Mouse (Mus musculus) embryonic facial prominence, embryonic 12.5 days (tissue): ENCODE measurements around the gene Spata6. TPM values are rescaled to one million over a fixed set of nuclear protein-coding genes. Genes with fewer than 3 reads are reported as not detected.

Source experiments
- ATAC-seq: fragments of 200-750 bp; cut with Nextera tagmentation; 2 replicates; pipeline ENCODE4 v1.8.0; 2017; ENCODE audit not compliant: insufficient number of reproducible peaks, insufficient read depth, low FRiP score, low TSS enrichment
- H3K27ac ChIP-seq: fragments of 300-500 bp; sonication (generic); 2 replicates; pipeline ENCODE4 v1.5.1; 2016; ENCODE audit warnings: mild to moderate bottlenecking
- H3K27me3 ChIP-seq: fragments of 300-500 bp; sonication (generic); 2 replicates; pipeline ENCODE4 v1.6.1; 2016; ENCODE audit warnings: mild to moderate bottlenecking, moderate library complexity
- H3K36me3 ChIP-seq: fragments of 300-500 bp; sonication (generic); 2 replicates; pipeline ENCODE4 v1.6.1; 2016; ENCODE audit warnings: mild to moderate bottlenecking
- H3K4me1 ChIP-seq: fragments of 300-500 bp; sonication (generic); 2 replicates; pipeline ENCODE4 v1.6.1; 2016
- H3K4me2 ChIP-seq: fragments of 300-500 bp; sonication (generic); replicated peaks from 2 replicates; pipeline ENCODE4 v1.6.1; 2016; ENCODE audit warnings: mild to moderate bottlenecking, moderate library complexity
- H3K4me3 ChIP-seq: fragments of 300-500 bp; sonication (generic); 2 replicates; pipeline ENCODE4 v1.5.1; 2016; ENCODE audit warnings: mild to moderate bottlenecking
- H3K9ac ChIP-seq: fragments of 300-500 bp; sonication (generic); 2 replicates; pipeline ENCODE4 v1.6.1; 2016; ENCODE audit warnings: mild to moderate bottlenecking, moderate library complexity
- H3K9me3 ChIP-seq: fragments of 300-500 bp; sonication (generic); 2 replicates; pipeline ENCODE4 v1.6.1; 2016; ENCODE audit warnings: mild to moderate bottlenecking, moderate library complexity
- WGBS: fragments of 180-500 bp; shearing (Covaris S2); methylation state at CpG from one replicate; pipeline ENCODE4 v1.1.7; 2016; 5-methylcytosine and 5-hydroxymethylcytosine counted together
- polyA plus RNA-seq: library from polyadenylated mRNA; unstranded; fragments of >200 nt; fragmentation: Nextera tagmentation; extraction: Ambion mirVana; gene quantifications from 2 replicates; pipeline ENCODE4 v1.2.1, GENCODE M21; 2016

Gene Spata6
- polyA plus RNA-seq, 1 experiment from 2014 or later = 29.6 TPM

- H3K4me2 ChIP-seq = no peak overlapping the region
- 77% methylated on average over 1 of the region's 1 CpGs for WGBS
- no peaks in the 10 kb centered on the region for H3K9me3 ChIP-seq
- no peaks in the 10 kb centered on the region for H3K4me1 ChIP-seq
- no peak overlapping the region for H3K9ac ChIP-seq
- H3K36me3 ChIP-seq = no peaks in the 10 kb centered on the region
- no peak overlapping the region for H3K27ac ChIP-seq
- no peak overlapping the region for H3K4me3 ChIP-seq
- H3K27me3 ChIP-seq = no peaks in the 10 kb centered on the region
- no peak for ATAC-seq
These were observed 18.4 kb upstream of the Spata6 start for GRCm38 (mm10) chr4:111701381-111701780.

- no peak overlapping the region for H3K4me2 ChIP-seq
- 91% methylated on average over 2 of the region's 2 CpGs for WGBS
- H3K9me3 ChIP-seq = no peaks in the 10 kb centered on the region
- no peaks in the 10 kb centered on the region for H3K27me3 ChIP-seq
- no peaks in the 10 kb centered on the region for H3K4me1 ChIP-seq
- H3K9ac ChIP-seq = no peak overlapping the region
- ATAC-seq = no peak
- no peak overlapping the region for H3K4me3 ChIP-seq
- no peak overlapping the region for H3K27ac ChIP-seq
- no peaks in the 10 kb centered on the region for H3K36me3 ChIP-seq
These were observed 15.7 kb upstream of the Spata6 start for GRCm38 (mm10) chr4:111704126-111704525.

GRCm38 (mm10) chr4:111704975-111705374 lies 14.8 kb upstream of the Spata6 start:
- Histone ChIP-seq H3K9ac (no peak overlapping the region), H3K27ac (no peak overlapping the region), H3K27me3 (no peaks in the 10 kb centered on the region), H3K36me3 (no peaks in the 10 kb centered on the region), H3K9me3 (no peaks in the 10 kb centered on the region), H3K4me1 (no peaks in the 10 kb centered on the region), H3K4me3 (no peak overlapping the region), H3K4me2 (no peak overlapping the region)
- ATAC-seq = no peak
- WGBS = 68% methylated on average over 3 of the region's 3 CpGs

GRCm38 (mm10) chr4:111719296-111719695 lies 488 bp upstream of the Spata6 start:
- no peaks in the 10 kb centered on the region for H3K9me3 ChIP-seq
- H3K36me3 ChIP-seq = no peaks in the 10 kb centered on the region
- no peak overlapping the region for H3K9ac ChIP-seq
- ATAC-seq = no peak
- WGBS = 68% methylated on average over 4 of the region's 4 CpGs
- no peaks in the 10 kb centered on the region for H3K27me3 ChIP-seq
- H3K4me3 ChIP-seq = peak overlapping the region; percentile 92; the same call in 1 of the 2 replicates
- H3K4me1 ChIP-seq = peaks cover 6% of the 10 kb centered on the region
- H3K27ac ChIP-seq = no peak overlapping the region
- peak overlapping the region; percentile 64 for H3K4me2 ChIP-seq

- Histone ChIP-seq H3K4me1 (peaks cover 6% of the 10 kb centered on the region), H3K9ac (peak overlapping the region; percentile 81), H3K9me3 (no peaks in the 10 kb centered on the region), H3K4me2 (peak overlapping the region; percentile 64), H3K27ac (peak overlapping the region; percentile 83), H3K4me3 (peak overlapping the region; percentile 92), H3K36me3 (0 out of 2 replicates have a peak, but pooled peaks cover 5% of the 10 kb centered on the region), H3K27me3 (no peaks in the 10 kb centered on the region)
- 13% methylated on average over 2 of the region's 2 CpGs for WGBS
- no peak for ATAC-seq
These were observed 849 bp downstream of the Spata6 start for GRCm38 (mm10) chr4:111720662-111721003.

GRCm38 (mm10) chr4:111721121-111721840 lies 1.5 kb downstream of the Spata6 start:
- WGBS = 20% methylated on average over 4 of the region's 4 CpGs
- H3K27ac ChIP-seq = peak overlapping the region; percentile 83
- peak overlapping the region; percentile 92 for H3K4me3 ChIP-seq
- no peak for ATAC-seq
- peak overlapping the region; percentile 64 for H3K4me2 ChIP-seq
- no peaks in the 10 kb centered on the region for H3K9me3 ChIP-seq
- peaks cover 6% of the 10 kb centered on the region for H3K4me1 ChIP-seq
- peak overlapping the region; percentile 81 for H3K9ac ChIP-seq
- no peaks in the 10 kb centered on the region for H3K27me3 ChIP-seq
- H3K36me3 ChIP-seq = 0 out of 2 replicates have a peak, but pooled peaks cover 5% of the 10 kb centered on the region

GRCm38 (mm10) chr4:111737551-111737950 lies 17.8 kb downstream of the Spata6 start:
- WGBS = 93% methylated on average over 1 of the region's 1 CpGs
- ATAC-seq = no peak
- Histone ChIP-seq H3K4me1 (no peaks in the 10 kb centered on the region), H3K27ac (no peak overlapping the region), H3K9me3 (no peaks in the 10 kb centered on the region), H3K4me3 (no peak overlapping the region), H3K36me3 (no peaks in the 10 kb centered on the region), H3K27me3 (no peaks in the 10 kb centered on the region), H3K4me2 (no peak overlapping the region), H3K9ac (no peak overlapping the region)

GRCm38 (mm10) chr4:111780533-111780932 lies 60.7 kb downstream of the Spata6 start:
- no peak overlapping the region for H3K4me3 ChIP-seq
- H3K4me2 ChIP-seq = no peak overlapping the region
- 68% methylated on average over 4 of the region's 4 CpGs for WGBS
- H3K36me3 ChIP-seq = no peaks in the 10 kb centered on the region
- H3K9me3 ChIP-seq = no peaks in the 10 kb centered on the region
- no peak for ATAC-seq
- H3K4me1 ChIP-seq = no peaks in the 10 kb centered on the region; the same call in 1 of the 2 replicates
- H3K27me3 ChIP-seq = no peaks in the 10 kb centered on the region
- no peak overlapping the region for H3K27ac ChIP-seq
- H3K9ac ChIP-seq = no peak overlapping the region

GRCm38 (mm10) chr4:111799892-111800291 lies 80.1 kb downstream of the Spata6 start:
- Histone ChIP-seq H3K27me3 (no peaks in the 10 kb centered on the region), H3K9ac (no peak overlapping the region), H3K27ac (no peak overlapping the region), H3K4me1 (no peaks in the 10 kb centered on the region), H3K9me3 (no peaks in the 10 kb centered on the region), H3K4me2 (no peak overlapping the region), H3K4me3 (no peak overlapping the region), H3K36me3 (no peaks in the 10 kb centered on the region)
- 93% methylated on average over 3 of the region's 3 CpGs for WGBS
- no peak for ATAC-seq

- no peak for ATAC-seq
- H3K9ac ChIP-seq = no peak overlapping the region
- WGBS = 90% methylated on average over 2 of the region's 2 CpGs
- no peaks in the 10 kb centered on the region for H3K4me1 ChIP-seq
- no peaks in the 10 kb centered on the region for H3K9me3 ChIP-seq
- no peak overlapping the region for H3K27ac ChIP-seq
- no peak overlapping the region for H3K4me2 ChIP-seq
- H3K36me3 ChIP-seq = no peaks in the 10 kb centered on the region
- no peaks in the 10 kb centered on the region for H3K27me3 ChIP-seq
- no peak overlapping the region for H3K4me3 ChIP-seq
These were observed 83.4 kb downstream of the Spata6 start for GRCm38 (mm10) chr4:111803164-111803563.

- no peak overlapping the region for H3K9ac ChIP-seq
- ATAC-seq = no peak
- no peak overlapping the region for H3K4me2 ChIP-seq
- H3K9me3 ChIP-seq = no peaks in the 10 kb centered on the region
- H3K27ac ChIP-seq = no peak overlapping the region
- no peak overlapping the region for H3K4me3 ChIP-seq
- WGBS = 19% methylated on average over 4 of the region's 4 CpGs
- H3K4me1 ChIP-seq = 0 out of 2 replicates have a peak, but pooled peaks cover 3% of the 10 kb centered on the region
- H3K36me3 ChIP-seq = no peaks in the 10 kb centered on the region
- no peaks in the 10 kb centered on the region for H3K27me3 ChIP-seq
These were observed 97.7 kb downstream of the Spata6 start for GRCm38 (mm10) chr4:111817478-111817877.

- ATAC-seq = no peak
- Histone ChIP-seq H3K4me2 (no peak overlapping the region), H3K9ac (no peak overlapping the region), H3K27me3 (no peaks in the 10 kb centered on the region), H3K9me3 (no peaks in the 10 kb centered on the region), H3K36me3 (no peaks in the 10 kb centered on the region), H3K4me3 (no peak overlapping the region), H3K4me1 (no peaks in the 10 kb centered on the region), H3K27ac (no peak overlapping the region)
- 90% methylated on average over 6 of the region's 6 CpGs for WGBS
These were observed 119.1 kb downstream of the Spata6 start for GRCm38 (mm10) chr4:111838882-111839281.
